Mouse (Mus musculus) olfactory bulb, adult 2 months (tissue): ENCODE results near the gene Rsbn1l. TPM values are rescaled to one million over a fixed set of nuclear protein-coding genes. Genes with fewer than 3 reads are reported as not detected.
A peak's percentile ranks its signal among the peaks of the same experiment; 100 is the strongest.

Experiments used
- H3K27ac ChIP-seq: fragments of 200-500 bp; 2 replicates; pipeline ENCODE4 v1.5.1; 2012; ENCODE audit warnings: low read depth, low read length; ENCODE audit not compliant: insufficient read depth
- H3K4me1 ChIP-seq: fragments of 200-500 bp; 2 replicates; pipeline ENCODE4 v1.6.1; 2012; ENCODE audit warnings: low read length; ENCODE audit not compliant: control insufficient read depth, insufficient read depth
- H3K4me3 ChIP-seq: fragments of 200-500 bp; 2 replicates; pipeline ENCODE4 v1.5.1; 2012; ENCODE audit warnings: mild to moderate bottlenecking, low read depth, low read length, moderate library complexity; ENCODE audit not compliant: insufficient read depth
- CTCF ChIP-seq: fragments of 200-500 bp; IDR thresholded peaks from 2 replicates; pipeline ENCODE4 v1.5.1; 2012; ENCODE audit warnings: low read depth, mild to moderate bottlenecking, low read length, moderate library complexity; ENCODE audit not compliant: insufficient read depth
- POLR2A ChIP-seq: fragments of 200-500 bp; IDR thresholded peaks from 2 replicates; pipeline ENCODE4 v1.6.1; 2012; ENCODE audit warnings: mild to moderate bottlenecking, low read depth, low read length, moderate library complexity; ENCODE audit not compliant: insufficient read depth
- WGBS: fragments of 180-500 bp; shearing (Covaris S2); methylation state at CpG from one replicate; pipeline ENCODE4 v1.1.7; 2018; 5-methylcytosine and 5-hydroxymethylcytosine counted together
- polyA plus RNA-seq: library from polyadenylated mRNA; stranded (reverse); fragments of >200 nt; gene quantifications from 2 replicates; pipeline ENCODE4 v1.2.4, GENCODE M21; 2012; ENCODE audit warnings: low replicate concordance; ENCODE audit not compliant: missing spikeins, insufficient read depth, insufficient read length

Rsbn1l gene
- polyA plus RNA-seq, 1 experiment, result not detected

GRCm38 (mm10) chr5:20884036-20884620 is 72.1 kb downstream of the Rsbn1l start:
- H3K4me3 ChIP-seq, result no peak overlapping the region
- TF ChIP-seq CTCF, result no peak
- no peak for TF ChIP-seq POLR2A
- 79% methylated on average over 4 of the region's 4 CpGs for WGBS
- H3K4me1 ChIP-seq, result peaks cover 3% of the 10 kb centered on the region; the same call in 1 of the 2 replicates
- no peak overlapping the region for H3K27ac ChIP-seq

- Histone ChIP-seq H3K4me1 (peaks cover 5% of the 10 kb centered on the region; the same call in 1 of the 2 replicates), H3K4me3 (peak within 1 kb of the TSS; percentile 75), H3K27ac (peak within 1 kb of the TSS; percentile 65)
- peak; percentile 96 for TF ChIP-seq POLR2A
- no peak for TF ChIP-seq CTCF
- under 1% methylated on average over 93 of the region's 94 CpGs for WGBS
Measured at GRCm38 (mm10) chr5:20881915-20882800, 74.0 kb downstream of the Rsbn1l start, which contains the start of the genes Phtf2 and Tmem60. TSS of gene Phtf2 (minus strand) at chr5:20882124. TSS of gene Tmem60 (plus strand) at chr5:20882191.

- Histone ChIP-seq H3K27ac (peak overlapping the region; percentile 37; the same call in 1 of the 2 replicates), H3K4me3 (peak overlapping the region; percentile 75), H3K4me1 (peaks cover 5% of the 10 kb centered on the region; the same call in 1 of the 2 replicates)
- WGBS, result 1% methylated on average over 59 of the region's 64 CpGs
- TF ChIP-seq POLR2A (no peak), CTCF (no peak)
Measured at GRCm38 (mm10) chr5:20880797-20881775, 75.1 kb downstream of the Rsbn1l start.

GRCm38 (mm10) chr5:20880386-20880785 is 75.8 kb downstream of the Rsbn1l start:
- Histone ChIP-seq H3K4me3 (no peak overlapping the region), H3K4me1 (peaks cover 5% of the 10 kb centered on the region; the same call in 1 of the 2 replicates), H3K27ac (no peak overlapping the region)
- no peak for TF ChIP-seq POLR2A
- TF ChIP-seq CTCF, result no peak
- WGBS, result 79% methylated on average over 2 of the region's 2 CpGs

GRCm38 (mm10) chr5:20876934-20877426 is 79.2 kb downstream of the Rsbn1l start:
- Histone ChIP-seq H3K27ac (no peak overlapping the region), H3K4me1 (peaks cover 2% of the 10 kb centered on the region; the same call in 1 of the 2 replicates), H3K4me3 (no peak overlapping the region)
- no peak for TF ChIP-seq CTCF
- no peak for TF ChIP-seq POLR2A
- 69% methylated on average over 1 of the region's 1 CpGs for WGBS

GRCm38 (mm10) chr5:20873146-20873545 is 83.1 kb downstream of the Rsbn1l start:
- 58% methylated on average over 1 of the region's 1 CpGs for WGBS
- Histone ChIP-seq H3K27ac (no peak overlapping the region), H3K4me3 (no peak overlapping the region), H3K4me1 (no peaks in the 10 kb centered on the region)
- TF ChIP-seq CTCF (no peak), POLR2A (no peak)

- no peak for TF ChIP-seq CTCF
- no peak for TF ChIP-seq POLR2A
- WGBS, result 65% methylated on average over 2 of the region's 2 CpGs
Measured at GRCm38 (mm10) chr5:20865193-20865755, 90.9 kb downstream of the Rsbn1l start.

GRCm38 (mm10) chr5:20864216-20864969 is 91.8 kb downstream of the Rsbn1l start:
- 41% methylated on average over 4 of the region's 4 CpGs for WGBS
- Histone ChIP-seq H3K4me3 (no peak overlapping the region), H3K27ac (no peak overlapping the region), H3K4me1 (no peaks in the 10 kb centered on the region)
- no peak for TF ChIP-seq CTCF
- no peak for TF ChIP-seq POLR2A

More at GRCm38 (mm10) chr5:20865193-20865755, 90.9 kb downstream of the Rsbn1l start:
- Histone ChIP-seq H3K4me1 (no peaks in the 10 kb centered on the region), H3K4me3 (no peak overlapping the region), H3K27ac (no peak overlapping the region)
